Mouse (Mus musculus) splenic B cell, adult 2 months (primary cell): Measurements from ENCODE around the gene Arcn1.
A peak's percentile ranks its signal among the peaks of the same experiment; 100 is the strongest.

Source experiments
- DNase-seq: peaks from one replicate; pipeline ENCODE4 v3.0.0-alpha.2; 2011; ENCODE audit warnings: low read depth, low spot score
- H3K27me3 ChIP-seq: 2 replicates; pipeline ENCODE4 v1.6.1; 2012; ENCODE audit warnings: mild to moderate bottlenecking, low read length, moderate library complexity, mixed read lengths; ENCODE audit not compliant: control insufficient read depth, poor library complexity, insufficient read depth, severe bottlenecking
- H3K36me3 ChIP-seq: 2 replicates; pipeline ENCODE4 v1.6.1; 2012; ENCODE audit warnings: mild to moderate bottlenecking, low read length, moderate library complexity, mixed read lengths; ENCODE audit not compliant: control insufficient read depth, poor library complexity, insufficient read depth, severe bottlenecking

Arcn1 gene

GRCm38 (mm10) chr9:44719632-44720357 is 47.9 kb downstream of the Arcn1 start:
- H3K36me3 ChIP-seq, result no peaks in the 10 kb centered on the region
- DNase-seq, result no peak
- no peaks in the 10 kb centered on the region for H3K27me3 ChIP-seq

DNA sequence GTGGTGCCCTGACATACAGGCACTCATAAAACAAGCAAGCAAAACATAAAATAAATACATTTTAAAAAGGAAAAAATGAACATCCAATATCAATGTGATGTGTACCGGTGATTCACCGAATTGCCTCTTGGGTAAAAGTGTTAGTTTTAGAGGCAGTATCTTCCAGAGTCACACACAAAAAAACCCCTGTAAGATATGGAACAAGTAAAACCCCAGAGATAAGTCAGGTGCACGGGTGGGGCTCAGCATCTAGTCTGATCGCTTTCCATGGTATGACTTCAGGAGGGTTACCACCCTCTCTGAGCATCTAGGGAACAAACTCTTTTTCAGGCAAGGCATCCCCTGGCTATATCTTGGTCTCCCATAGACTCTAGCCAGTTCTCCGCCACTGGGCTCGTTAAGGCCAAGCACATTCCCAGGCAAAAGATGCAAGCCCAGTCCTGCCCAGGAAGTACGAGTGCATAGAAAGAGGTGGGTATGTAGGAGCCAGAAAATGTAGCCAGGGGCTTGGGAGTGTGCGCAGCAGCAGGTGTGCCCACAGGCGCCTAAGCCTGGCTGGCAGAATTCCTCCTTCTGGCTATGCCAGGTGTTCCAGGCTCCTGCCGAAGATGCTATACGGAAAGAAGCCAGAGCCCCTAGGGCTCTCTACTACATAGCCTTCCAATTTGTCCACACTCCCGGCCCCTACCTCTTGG is 48.6 kb downstream of the Arcn1 start:
- Histone ChIP-seq H3K36me3 (no peaks in the 10 kb centered on the region), H3K27me3 (no peaks in the 10 kb centered on the region)
- DNase-seq, result no peak

DNA sequence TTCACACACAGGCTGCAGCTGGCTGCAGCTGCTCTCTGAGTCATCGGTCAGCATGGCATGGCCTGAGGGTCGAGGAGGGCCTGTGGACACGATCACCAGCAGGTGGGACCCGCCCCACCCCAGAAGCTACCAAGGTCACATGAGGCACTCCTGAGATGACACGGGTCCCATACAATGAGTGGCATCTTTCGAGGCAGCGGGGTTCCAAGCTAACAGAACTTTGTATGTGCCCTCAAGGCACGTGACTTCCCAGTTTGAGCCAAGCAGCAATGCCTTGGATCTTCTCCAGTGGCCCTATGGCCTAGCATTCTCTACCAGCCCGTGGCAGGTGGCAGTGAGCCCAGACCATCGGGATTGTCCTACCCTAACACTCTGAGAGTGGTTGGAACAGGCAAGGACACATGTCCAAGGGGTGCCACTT is 49.8 kb downstream of the Arcn1 start:
- no peaks in the 10 kb centered on the region for H3K36me3 ChIP-seq
- no peak for DNase-seq
- no peaks in the 10 kb centered on the region for H3K27me3 ChIP-seq

DNA sequence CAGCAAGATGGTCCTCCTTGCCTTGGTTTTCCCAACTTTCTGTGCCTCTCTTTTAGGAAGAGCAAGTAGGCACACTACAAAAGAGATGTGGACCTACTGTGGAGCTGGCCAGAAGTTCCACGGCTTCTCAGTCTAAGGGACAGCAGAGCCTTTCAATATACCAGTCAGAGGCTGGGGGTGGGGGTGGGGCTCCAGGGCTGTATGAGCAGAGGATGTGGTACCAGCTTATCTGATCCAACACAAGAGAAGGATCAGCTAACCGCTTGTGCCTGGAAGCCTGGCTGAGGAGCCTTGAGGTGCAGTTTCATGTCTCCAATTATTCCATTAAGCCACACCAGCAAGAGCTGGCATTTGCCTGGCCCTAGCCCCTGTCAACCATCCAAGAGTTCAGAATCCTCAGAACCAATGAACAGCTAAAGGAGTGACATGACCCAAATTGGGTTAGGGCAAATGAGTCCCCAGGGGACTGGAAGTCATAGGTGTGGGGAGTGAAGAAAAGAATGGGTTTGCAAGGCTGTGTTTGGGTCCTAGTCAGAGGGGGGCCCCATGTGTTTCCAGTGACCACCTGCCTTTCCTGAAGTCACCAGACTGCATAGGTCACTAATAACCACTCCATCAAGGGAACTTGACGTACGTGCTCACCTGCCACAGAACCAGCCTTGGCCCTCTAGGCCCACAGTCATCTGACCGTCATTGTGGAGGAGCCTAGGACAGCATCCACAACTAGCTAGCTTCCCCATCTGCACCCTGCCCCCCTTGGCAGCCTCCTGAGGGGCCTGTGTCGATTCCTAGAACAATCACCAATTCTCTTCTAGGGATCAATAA is 50.4 kb downstream of the Arcn1 start:
- H3K36me3 ChIP-seq, result no peaks in the 10 kb centered on the region
- H3K27me3 ChIP-seq, result no peaks in the 10 kb centered on the region
- DNase-seq, result no peak

- Histone ChIP-seq H3K27me3 (no peaks in the 10 kb centered on the region), H3K36me3 (no peaks in the 10 kb centered on the region)
- DNase-seq, result no peak
Measured at GRCm38 (mm10) chr9:44715705-44716362, 51.8 kb downstream of the Arcn1 start.

DNA sequence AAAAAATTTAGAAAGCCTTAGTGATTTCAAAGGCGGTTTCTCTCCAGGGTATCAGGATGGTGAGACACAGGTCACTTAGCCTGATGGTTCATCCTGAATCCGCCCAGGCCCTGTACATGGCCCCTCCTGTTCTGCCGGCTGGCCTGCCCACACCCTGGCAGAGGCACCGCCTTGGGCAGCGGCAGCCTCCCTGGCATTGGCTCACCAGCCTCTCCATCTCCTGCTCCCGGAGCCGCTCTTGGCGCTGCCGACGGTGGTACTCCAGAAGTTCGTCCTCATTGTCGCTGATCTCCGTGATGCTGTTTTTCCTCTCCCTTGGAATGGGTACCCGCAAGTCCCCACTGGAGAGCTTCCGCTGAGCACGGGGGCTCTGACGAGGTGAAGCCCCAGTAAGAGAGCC is 52.5 kb downstream of the Arcn1 start:
- DNase-seq, result no peak
- no peaks in the 10 kb centered on the region for H3K27me3 ChIP-seq
- no peaks in the 10 kb centered on the region for H3K36me3 ChIP-seq

GRCm38 (mm10) chr9:44713574-44713973 is 54.1 kb downstream of the Arcn1 start:
- DNase-seq, result no peak
- H3K36me3 ChIP-seq, result no peaks in the 10 kb centered on the region

GRCm38 (mm10) chr9:44713080-44713479 is 54.6 kb downstream of the Arcn1 start:
- no peaks in the 10 kb centered on the region for H3K36me3 ChIP-seq
- DNase-seq, result no peak
- no peaks in the 10 kb centered on the region for H3K27me3 ChIP-seq

More at GRCm38 (mm10) chr9:44713574-44713973, 54.1 kb downstream of the Arcn1 start:
- H3K27me3 ChIP-seq, result no peaks in the 10 kb centered on the region

GRCm38 (mm10) chr9:44711602-44712001 is 56.0 kb downstream of the Arcn1 start:
- no peaks in the 10 kb centered on the region for H3K36me3 ChIP-seq
- no peaks in the 10 kb centered on the region for H3K27me3 ChIP-seq
- DNase-seq, result no peak

- Histone ChIP-seq H3K27me3 (no peaks in the 10 kb centered on the region), H3K36me3 (no peaks in the 10 kb centered on the region)
- no peak for DNase-seq
Measured at GRCm38 (mm10) chr9:44710213-44710612, 57.4 kb downstream of the Arcn1 start.

- no peaks in the 10 kb centered on the region for H3K36me3 ChIP-seq
- peak; percentile 57 for DNase-seq
- H3K27me3 ChIP-seq, result no peaks in the 10 kb centered on the region
Measured at GRCm38 (mm10) chr9:44709600-44709999, 58.0 kb downstream of the Arcn1 start.

GRCm38 (mm10) chr9:44708925-44709324 is 58.7 kb downstream of the Arcn1 start:
- Histone ChIP-seq H3K27me3 (no peaks in the 10 kb centered on the region), H3K36me3 (no peaks in the 10 kb centered on the region)
- no peak for DNase-seq

- DNase-seq, result peak; percentile 42
- H3K36me3 ChIP-seq, result no peaks in the 10 kb centered on the region
- no peaks in the 10 kb centered on the region for H3K27me3 ChIP-seq
Measured at GRCm38 (mm10) chr9:44708429-44708765, 59.2 kb downstream of the Arcn1 start.

DNA sequence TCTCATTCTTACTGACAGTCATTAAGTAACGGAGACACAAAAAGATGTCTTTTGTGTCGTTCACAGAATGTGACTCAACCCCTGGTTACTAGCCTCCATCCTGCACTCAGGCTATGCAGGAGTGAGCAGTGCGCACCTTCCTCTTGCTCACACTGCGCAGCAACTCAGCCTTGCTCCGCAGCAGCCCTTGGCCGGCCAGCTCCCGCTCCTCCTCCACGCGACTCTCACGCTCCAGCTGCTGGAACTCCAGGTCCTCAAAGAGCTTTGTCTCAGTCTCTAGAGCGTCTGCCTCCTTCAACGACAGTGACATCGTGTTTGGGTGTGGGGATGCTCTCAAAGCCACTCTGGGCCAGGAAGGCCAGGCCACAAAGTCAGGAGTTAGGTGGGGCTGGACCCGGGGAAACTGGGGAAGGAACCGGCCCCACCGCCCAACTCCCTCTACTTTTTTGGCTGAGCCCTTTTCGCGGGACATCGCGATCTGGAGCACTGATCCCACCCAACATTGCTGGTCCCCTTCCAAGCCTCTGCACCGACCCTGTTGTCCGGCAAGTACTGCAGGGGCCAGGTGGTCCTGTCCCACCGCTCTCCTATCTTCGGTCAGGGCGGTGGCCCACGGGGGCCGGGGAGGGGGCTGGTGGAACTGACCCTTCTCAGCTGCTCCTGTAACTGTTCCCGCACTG is 59.8 kb downstream of the Arcn1 start:
- no peak for DNase-seq
- Histone ChIP-seq H3K36me3 (no peaks in the 10 kb centered on the region), H3K27me3 (no peaks in the 10 kb centered on the region)
